In genomic region chr1:135532383-135532782, GRCm38 (mm10) we compare ENCODE assay signal across 15 mouse cellular contexts.
"Had no signal": no experiment of that assay in that cellular context is flagged by ENCODE, and none has a peak within 500 bp of the region (broad histone marks: within the 10 kb centered on the region; RNA-seq: fewer than 3 reads in every experiment).

No protein-coding gene starts in this region.

- H3K27ac ChIP-seq: left cerebral cortex, adult 2 months; limb, embryonic 12.5 days; liver, embryonic 13.5 days; macrophage had no signal

- ATAC-seq: liver, postnatal 0 days had no signal

- H3K27me3 ChIP-seq: limb, embryonic 12.5 days; liver, embryonic 13.5 days; lung, embryonic 15.5 days; megakaryocyte, embryonic 14.5 days; stomach, embryonic 15.5 days had no signal

- H3K9ac ChIP-seq: limb, embryonic 12.5 days; liver, embryonic 13.5 days; liver, postnatal 0 days; lung, embryonic 15.5 days; stomach, embryonic 15.5 days had no signal

- H3K4me2 ChIP-seq: limb, embryonic 12.5 days; liver, embryonic 13.5 days; lung, embryonic 15.5 days; stomach, embryonic 15.5 days had no signal

- H3K4me3 ChIP-seq: left cerebral cortex, adult 2 months; limb, embryonic 12.5 days; liver, embryonic 13.5 days; lung, embryonic 15.5 days; megakaryocyte, embryonic 14.5 days; stomach, embryonic 15.5 days had no signal

- H3K36me3 ChIP-seq: liver, embryonic 13.5 days; lung, embryonic 15.5 days had no signal

- H3K9me3 ChIP-seq: limb, embryonic 12.5 days; liver, embryonic 13.5 days; lung, embryonic 15.5 days; megakaryocyte, embryonic 14.5 days; stomach, embryonic 15.5 days had no signal

- DNase-seq: kidney, adult 8-10 months; liver; liver, embryonic 13.5 days; liver, postnatal 0 days; lung, postnatal 14 days; midbrain, embryonic 14.5 days; right cerebral cortex, postnatal 14 days; thymus, adult 2 months; thymus, postnatal 25 days had no signal
